Mouse (Mus musculus) myocyte (in vitro differentiated cells): ENCODE data around the gene Tmem260. TPM values are rescaled to one million over a fixed set of nuclear protein-coding genes. Genes with fewer than 3 reads are reported as not detected.
A peak's percentile ranks its signal among the peaks of the same experiment; 100 is the strongest.

Experiments
- H3K27me3 ChIP-seq: one replicate; pipeline ENCODE4 v1.6.1; 2011; ENCODE audit not compliant: control insufficient read depth, insufficient read depth, insufficient read length
- H3K36me3 ChIP-seq: one replicate; pipeline ENCODE4 v1.6.1; 2011; ENCODE audit not compliant: control insufficient read depth, insufficient read depth
- H3K4me2 ChIP-seq: one replicate; pipeline ENCODE4 v1.6.1; 2011; ENCODE audit warnings: low read depth, control low read depth
- H3K4me3 ChIP-seq: one replicate; pipeline ENCODE4 v1.5.1; 2011; ENCODE audit warnings: mild to moderate bottlenecking, control low read depth, moderate library complexity
- H3K79me2 ChIP-seq: one replicate; pipeline ENCODE4 v1.6.1; 2011; ENCODE audit not compliant: control insufficient read depth, insufficient read depth
- H3ac ChIP-seq: one replicate; pipeline ENCODE4 v1.6.1; 2011; ENCODE audit not compliant: control insufficient read depth, insufficient read length
- CEBPB ChIP-seq: IDR thresholded peaks from 2 replicates; pipeline ENCODE4 v1.6.1; 2011; ENCODE audit warnings: mild to moderate bottlenecking, moderate library complexity; ENCODE audit not compliant: poor library complexity, insufficient read depth, severe bottlenecking
- E2F4 ChIP-seq: IDR thresholded peaks from one replicate; pipeline ENCODE4 v1.6.1; 2011; ENCODE audit warnings: mild to moderate bottlenecking, control low read depth, moderate library complexity; ENCODE audit not compliant: insufficient read depth
- MAX ChIP-seq: IDR thresholded peaks from one replicate; pipeline ENCODE4 v1.6.1; 2011; ENCODE audit warnings: low read depth, mild to moderate bottlenecking, control low read depth
- MYOD1 ChIP-seq, 3 experiments: IDR thresholded peaks; one replicate each; pipeline ENCODE4 v1.6.1; 2011; ENCODE audit warnings: control low read depth in 2 of 3, low read depth in 2 of 3, mild to moderate bottlenecking in 2 of 3, moderate library complexity in 1 of 3; ENCODE audit not compliant: insufficient read length in 2 of 3, control insufficient read depth in 1 of 3
- MYOG ChIP-seq, 3 experiments: IDR thresholded peaks; one replicate each; pipeline ENCODE4 v1.6.1; 2011; ENCODE audit warnings: control low read depth in 2 of 3, low read depth in 2 of 3, mild to moderate bottlenecking in 2 of 3; ENCODE audit not compliant: insufficient read length in 2 of 3, control insufficient read depth in 1 of 3, insufficient read depth in 1 of 3
- POLR2A ChIP-seq: IDR thresholded peaks from one replicate; pipeline ENCODE4 v1.6.1; 2011; ENCODE audit warnings: low read depth, mild to moderate bottlenecking, control low read depth, moderate library complexity; ENCODE audit not compliant: insufficient read length
- POLR2AphosphoS2 ChIP-seq: IDR thresholded peaks from one replicate; pipeline ENCODE4 v1.6.1; 2011; ENCODE audit warnings: low read depth, control low read depth; ENCODE audit not compliant: insufficient read length
- REST ChIP-seq: IDR thresholded peaks from one replicate; pipeline ENCODE4 v1.6.1; 2011; ENCODE audit warnings: mild to moderate bottlenecking, control low read depth, moderate library complexity; ENCODE audit not compliant: insufficient read depth, insufficient read length
- SRF ChIP-seq: IDR thresholded peaks from one replicate; pipeline ENCODE4 v1.6.1; 2011; ENCODE audit warnings: low read depth; ENCODE audit not compliant: control insufficient read depth, insufficient read length
- TCF12 ChIP-seq: IDR thresholded peaks from one replicate; pipeline ENCODE4 v1.6.1; 2011; ENCODE audit warnings: mild to moderate bottlenecking, control low read depth; ENCODE audit not compliant: poor library complexity, insufficient read depth, severe bottlenecking
- TCF3 ChIP-seq: IDR thresholded peaks from one replicate; pipeline ENCODE4 v1.6.1; 2011; ENCODE audit warnings: low read depth, control low read depth; ENCODE audit not compliant: insufficient read length
- USF1 ChIP-seq: IDR thresholded peaks from one replicate; pipeline ENCODE4 v1.6.1; 2011; ENCODE audit warnings: low read depth, mild to moderate bottlenecking, control low read depth, moderate library complexity
- polyA plus RNA-seq: library from polyadenylated mRNA; unstranded; fragments of >200 nt; fragmentation: generic; extraction: Trizol; gene quantifications from one replicate; pipeline ENCODE4 v1.2.1, GENCODE M21; 2012; ENCODE audit warnings: missing spikeins

Gene Tmem260
- polyA plus RNA-seq, 1 experiment = 5.2 TPM

- Histone ChIP-seq H3ac (no peak overlapping the region), H3K27me3 (no peaks in the 10 kb centered on the region), H3K36me3 (no peaks in the 10 kb centered on the region), H3K4me2 (no peak overlapping the region), H3K79me2 (no peaks in the 10 kb centered on the region), H3K4me3 (no peak overlapping the region)
- TF ChIP-seq POLR2A = no peak
- TF ChIP-seq E2F4 = no peak
- no peak for TF ChIP-seq MYOG (IDR thresholded peaks at IDR 0.05; ENCODE audit: control insufficient read depth in 1 of 3, insufficient read depth in 1 of 3, insufficient read length in 2 of 3, low read depth in 2 of 3)
- TF ChIP-seq TCF12 = no peak
- TF ChIP-seq MAX = no peak
- TF ChIP-seq CEBPB = no peak
- TF ChIP-seq TCF3 = no peak
- TF ChIP-seq POLR2AphosphoS2 = no peak
- TF ChIP-seq REST = no peak
- no peak for TF ChIP-seq MYOD1 (IDR thresholded peaks at IDR 0.05; ENCODE audit: control insufficient read depth in 1 of 3, insufficient read length in 2 of 3, low read depth in 2 of 3)
- no peak for TF ChIP-seq USF1
- TF ChIP-seq SRF = no peak
Measured at GRCm38 (mm10) chr14:48431978-48432377, 13.9 kb upstream of the Tmem260 start.

- Histone ChIP-seq H3K4me2 (no peak overlapping the region), H3ac (no peak overlapping the region), H3K4me3 (no peak overlapping the region), H3K36me3 (no peaks in the 10 kb centered on the region), H3K27me3 (no peaks in the 10 kb centered on the region), H3K79me2 (peaks cover 4% of the 10 kb centered on the region)
- TF ChIP-seq MYOD1 (IDR thresholded peaks at IDR 0.05; ENCODE audit: control insufficient read depth in 1 of 3, insufficient read length in 2 of 3, low read depth in 2 of 3) (no peak), TCF12 (no peak), MYOG (IDR thresholded peaks at IDR 0.05; ENCODE audit: control insufficient read depth in 1 of 3, insufficient read depth in 1 of 3, insufficient read length in 2 of 3, low read depth in 2 of 3) (no peak), POLR2A (no peak), USF1 (no peak), POLR2AphosphoS2 (no peak), E2F4 (no peak), REST (no peak), SRF (no peak), TCF3 (no peak), CEBPB (no peak), MAX (no peak)
Measured at GRCm38 (mm10) chr14:48443796-48444195, 2.1 kb upstream of the Tmem260 start.

- Histone ChIP-seq H3K4me3 (peak overlapping the region; percentile 8), H3ac (no peak overlapping the region), H3K79me2 (peaks cover 8% of the 10 kb centered on the region), H3K36me3 (no peaks in the 10 kb centered on the region), H3K27me3 (no peaks in the 10 kb centered on the region), H3K4me2 (peak overlapping the region; percentile 55)
- TF ChIP-seq POLR2AphosphoS2 (no peak), MAX (no peak), MYOG (IDR thresholded peaks at IDR 0.05; ENCODE audit: control insufficient read depth in 1 of 3, insufficient read depth in 1 of 3, insufficient read length in 2 of 3, low read depth in 2 of 3) (peak in 2 of 3 experiments; percentile 20 to 63), E2F4 (no peak), MYOD1 (IDR thresholded peaks at IDR 0.05; ENCODE audit: control insufficient read depth in 1 of 3, insufficient read length in 2 of 3, low read depth in 2 of 3) (peak in 2 of 3 experiments; percentile 73 to 82), TCF3 (no peak), CEBPB (no peak), TCF12 (peak; percentile 42), POLR2A (no peak), USF1 (peak; percentile 36), SRF (no peak), REST (no peak)
Measured at GRCm38 (mm10) chr14:48451966-48452407, 6.1 kb downstream of the Tmem260 start.

- peak overlapping the region; percentile 4 for H3K4me2 ChIP-seq
- H3K36me3 ChIP-seq = no peaks in the 10 kb centered on the region
- H3K4me3 ChIP-seq = no peak overlapping the region
- H3ac ChIP-seq = no peak overlapping the region
- H3K27me3 ChIP-seq = no peaks in the 10 kb centered on the region
- H3K79me2 ChIP-seq = peaks cover 8% of the 10 kb centered on the region
- no peak for TF ChIP-seq E2F4
- TF ChIP-seq POLR2A = no peak
- peak; percentile 57 for TF ChIP-seq USF1
- no peak for TF ChIP-seq REST
Measured at GRCm38 (mm10) chr14:48453411-48453810, 7.5 kb downstream of the Tmem260 start.
